Mouse (Mus musculus): Measurements from ENCODE around the gene Senp2. TPM values are rescaled to one million over a fixed set of nuclear protein-coding genes. Genes with fewer than 3 reads are reported as not detected.

Gene Senp2
- polyA plus RNA-seq, 2 experiments, result 42.6 to 43.7 TPM

GRCm38 (mm10) chr16:21976203-21976602 lies 33.1 kb upstream of the Senp2 start:
- Histone ChIP-seq H3K27me3 (ENCODE audit: control insufficient read depth, insufficient read depth, low read length) (0 out of 2 replicates have a peak, but pooled peaks cover 5% of the 10 kb centered on the region), H3K36me3 (ENCODE audit: control insufficient read depth, insufficient read depth, low read length) (no peaks in the 10 kb centered on the region), H3K9me3 (ENCODE audit: control insufficient read depth, low read length) (no peaks in the 10 kb centered on the region), H3K9ac (ENCODE audit: low read depth, low read length, severe bottlenecking) (no peak overlapping the region), H3K4me1 (ENCODE audit: control insufficient read depth, insufficient read depth, low read length) (no peaks in the 10 kb centered on the region), H3K27ac (replicated peaks; ENCODE audit: low read depth, low read length) (no peak overlapping the region), H3K4me2 (replicated peaks; ENCODE audit: low read depth, low read length, severe bottlenecking) (peak overlapping the region; percentile 30), H3K4me3 (replicated peaks; ENCODE audit: low read length) (peak overlapping the region; percentile 5; the same call in 1 of the 2 replicates)
- TF ChIP-seq POLR2A (IDR thresholded peaks at IDR 0.05; ENCODE audit: borderline replicate concordance, extremely low read depth, insufficient read depth, insufficient read length), result no peak
- WGBS, result 6% methylated on average over 16 of the region's 16 CpGs
- peak; percentile 20 for DNase-seq (ENCODE audit: low spot score)
- no peak for ATAC-seq (ENCODE audit: low FRiP score, low read depth)

- Histone ChIP-seq H3K27ac (replicated peaks; ENCODE audit: low read depth, low read length) (no peak overlapping the region), H3K9me3 (ENCODE audit: control insufficient read depth, low read length) (no peaks in the 10 kb centered on the region), H3K4me1 (ENCODE audit: control insufficient read depth, insufficient read depth, low read length) (no peaks in the 10 kb centered on the region), H3K36me3 (ENCODE audit: control insufficient read depth, insufficient read depth, low read length) (no peaks in the 10 kb centered on the region), H3K4me2 (replicated peaks; ENCODE audit: low read depth, low read length, severe bottlenecking) (no peak overlapping the region), H3K4me3 (replicated peaks; ENCODE audit: low read length) (no peak overlapping the region), H3K27me3 (ENCODE audit: control insufficient read depth, insufficient read depth, low read length) (0 out of 2 replicates have a peak, but pooled peaks cover 5% of the 10 kb centered on the region), H3K9ac (ENCODE audit: low read depth, low read length, severe bottlenecking) (no peak overlapping the region)
- WGBS, result 61% methylated on average over 5 of the region's 5 CpGs
- no peak for TF ChIP-seq POLR2A (IDR thresholded peaks at IDR 0.05; ENCODE audit: borderline replicate concordance, extremely low read depth, insufficient read depth, insufficient read length)
- DNase-seq (ENCODE audit: low spot score), result no peak
- no peak for ATAC-seq (ENCODE audit: low FRiP score, low read depth)
Measured at GRCm38 (mm10) chr16:21977347-21977746, 31.9 kb upstream of the Senp2 start.

- no peak for DNase-seq (ENCODE audit: low spot score)
- H3K4me3 ChIP-seq (replicated peaks; ENCODE audit: low read length), result no peak overlapping the region
- H3K36me3 ChIP-seq (ENCODE audit: control insufficient read depth, insufficient read depth, low read length), result no peaks in the 10 kb centered on the region
- 92% methylated on average over 9 of the region's 9 CpGs for WGBS
- H3K27me3 ChIP-seq (ENCODE audit: control insufficient read depth, insufficient read depth, low read length), result no peaks in the 10 kb centered on the region
- no peak overlapping the region for H3K27ac ChIP-seq (replicated peaks; ENCODE audit: low read depth, low read length)
- TF ChIP-seq POLR2A (IDR thresholded peaks at IDR 0.05; ENCODE audit: borderline replicate concordance, extremely low read depth, insufficient read depth, insufficient read length), result no peak
- no peak overlapping the region for H3K9ac ChIP-seq (ENCODE audit: low read depth, low read length, severe bottlenecking)
- no peaks in the 10 kb centered on the region for H3K9me3 ChIP-seq (ENCODE audit: control insufficient read depth, low read length)
- no peaks in the 10 kb centered on the region for H3K4me1 ChIP-seq (ENCODE audit: control insufficient read depth, insufficient read depth, low read length)
- no peak for ATAC-seq (ENCODE audit: low FRiP score, low read depth)
- H3K4me2 ChIP-seq (replicated peaks; ENCODE audit: low read depth, low read length, severe bottlenecking), result no peak overlapping the region
Measured at GRCm38 (mm10) chr16:21983146-21983545, 26.1 kb upstream of the Senp2 start.

GRCm38 (mm10) chr16:21983581-21983980 lies 25.7 kb upstream of the Senp2 start:
- TF ChIP-seq POLR2A (IDR thresholded peaks at IDR 0.05; ENCODE audit: borderline replicate concordance, extremely low read depth, insufficient read depth, insufficient read length), result no peak
- Histone ChIP-seq H3K9me3 (ENCODE audit: control insufficient read depth, low read length) (no peaks in the 10 kb centered on the region), H3K4me2 (replicated peaks; ENCODE audit: low read depth, low read length, severe bottlenecking) (no peak overlapping the region), H3K36me3 (ENCODE audit: control insufficient read depth, insufficient read depth, low read length) (no peaks in the 10 kb centered on the region), H3K27ac (replicated peaks; ENCODE audit: low read depth, low read length) (no peak overlapping the region), H3K4me3 (replicated peaks; ENCODE audit: low read length) (no peak overlapping the region), H3K27me3 (ENCODE audit: control insufficient read depth, insufficient read depth, low read length) (no peaks in the 10 kb centered on the region), H3K9ac (ENCODE audit: low read depth, low read length, severe bottlenecking) (no peak overlapping the region), H3K4me1 (ENCODE audit: control insufficient read depth, insufficient read depth, low read length) (no peaks in the 10 kb centered on the region)
- no peak for DNase-seq (ENCODE audit: low spot score)
- 94% methylated on average over 4 of the region's 4 CpGs for WGBS
- ATAC-seq (ENCODE audit: low FRiP score, low read depth), result no peak

GRCm38 (mm10) chr16:21984091-21984490 lies 25.2 kb upstream of the Senp2 start:
- Histone ChIP-seq H3K9me3 (ENCODE audit: control insufficient read depth, low read length) (no peaks in the 10 kb centered on the region), H3K4me3 (replicated peaks; ENCODE audit: low read length) (no peak overlapping the region), H3K4me2 (replicated peaks; ENCODE audit: low read depth, low read length, severe bottlenecking) (no peak overlapping the region), H3K27ac (replicated peaks; ENCODE audit: low read depth, low read length) (no peak overlapping the region), H3K4me1 (ENCODE audit: control insufficient read depth, insufficient read depth, low read length) (no peaks in the 10 kb centered on the region), H3K9ac (ENCODE audit: low read depth, low read length, severe bottlenecking) (no peak overlapping the region), H3K27me3 (ENCODE audit: control insufficient read depth, insufficient read depth, low read length) (no peaks in the 10 kb centered on the region), H3K36me3 (ENCODE audit: control insufficient read depth, insufficient read depth, low read length) (no peaks in the 10 kb centered on the region)
- TF ChIP-seq POLR2A (IDR thresholded peaks at IDR 0.05; ENCODE audit: borderline replicate concordance, extremely low read depth, insufficient read depth, insufficient read length), result no peak
- DNase-seq (ENCODE audit: low spot score) (no peak), ATAC-seq (ENCODE audit: low FRiP score, low read depth) (no peak)
- 86% methylated on average over 12 of the region's 12 CpGs for WGBS

DNA sequence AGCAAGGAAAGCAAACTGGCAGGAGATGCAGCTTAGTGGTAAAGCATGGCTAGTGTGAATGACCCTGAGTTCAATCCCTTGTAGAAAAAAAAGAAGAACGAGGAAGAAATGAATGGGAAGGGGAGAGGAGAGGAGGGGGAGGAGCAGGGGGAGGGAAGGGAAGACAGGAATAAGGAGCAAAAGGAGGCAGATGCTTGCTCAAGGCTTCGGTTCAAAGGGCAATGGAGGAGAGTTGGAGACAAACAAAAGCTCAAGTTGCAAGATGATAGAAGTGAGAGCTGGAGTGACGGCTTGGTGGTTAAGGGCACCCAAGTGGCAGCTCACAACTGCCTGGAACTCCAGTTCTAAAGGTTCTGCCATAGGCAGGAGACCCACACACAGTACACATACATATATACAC lies 23.1 kb upstream of the Senp2 start:
- H3K9ac ChIP-seq (ENCODE audit: low read depth, low read length, severe bottlenecking), result no peak overlapping the region
- no peaks in the 10 kb centered on the region for H3K27me3 ChIP-seq (ENCODE audit: control insufficient read depth, insufficient read depth, low read length)
- H3K9me3 ChIP-seq (ENCODE audit: control insufficient read depth, low read length), result no peaks in the 10 kb centered on the region
- no peaks in the 10 kb centered on the region for H3K36me3 ChIP-seq (ENCODE audit: control insufficient read depth, insufficient read depth, low read length)
- H3K4me2 ChIP-seq (replicated peaks; ENCODE audit: low read depth, low read length, severe bottlenecking), result no peak overlapping the region
- H3K4me3 ChIP-seq (replicated peaks; ENCODE audit: low read length), result no peak overlapping the region
- no peak overlapping the region for H3K27ac ChIP-seq (replicated peaks; ENCODE audit: low read depth, low read length)
- TF ChIP-seq POLR2A (IDR thresholded peaks at IDR 0.05; ENCODE audit: borderline replicate concordance, extremely low read depth, insufficient read depth, insufficient read length), result no peak
- no peaks in the 10 kb centered on the region for H3K4me1 ChIP-seq (ENCODE audit: control insufficient read depth, insufficient read depth, low read length)
- WGBS, result 48% methylated on average over 3 of the region's 3 CpGs
- ATAC-seq (ENCODE audit: low FRiP score, low read depth) (no peak), DNase-seq (ENCODE audit: low spot score) (no peak)
